Mouse (Mus musculus) CD8-positive naive resting alpha-beta T cell, adult 2 months (primary cell): Measurements from ENCODE around the gene Spred1.

ENCODE experiments used
- DNase-seq, 2 experiments: peaks; one replicate each; pipeline ENCODE4 v3.0.0; 2022; ENCODE audit warnings: low read depth in 2 of 2, low spot score in 2 of 2

Gene Spred1

GRCm38 (mm10) chr2:117121212-117121983, at the start of gene Spred1:
Gene Spred1 (plus strand): TSS chr2:117121374.
- peak; percentile 16 to 25 for DNase-seq

- no peak for DNase-seq
Measured at GRCm38 (mm10) chr2:117071596-117071995, 49.6 kb upstream of the Spred1 start.

DNA sequence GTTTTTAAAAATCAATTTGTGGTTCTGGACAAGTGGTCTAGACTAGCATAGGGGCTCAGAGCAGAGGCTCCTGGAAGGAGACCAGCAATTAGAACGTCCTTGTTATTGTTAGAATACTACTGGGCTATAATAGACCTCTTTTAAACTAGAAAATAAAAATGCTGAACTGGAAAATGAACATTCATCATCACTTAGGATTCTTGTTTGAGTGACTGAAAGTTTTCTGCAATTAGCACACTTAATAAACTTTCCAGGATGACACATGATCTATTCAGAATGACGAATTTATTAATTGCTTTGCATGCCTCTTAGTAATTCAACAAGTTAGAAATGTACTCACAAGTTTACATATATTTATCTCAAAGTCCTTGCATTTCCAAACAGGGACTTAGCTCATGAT, 42.5 kb upstream of the Spred1 start:
- no peak for DNase-seq

DNA sequence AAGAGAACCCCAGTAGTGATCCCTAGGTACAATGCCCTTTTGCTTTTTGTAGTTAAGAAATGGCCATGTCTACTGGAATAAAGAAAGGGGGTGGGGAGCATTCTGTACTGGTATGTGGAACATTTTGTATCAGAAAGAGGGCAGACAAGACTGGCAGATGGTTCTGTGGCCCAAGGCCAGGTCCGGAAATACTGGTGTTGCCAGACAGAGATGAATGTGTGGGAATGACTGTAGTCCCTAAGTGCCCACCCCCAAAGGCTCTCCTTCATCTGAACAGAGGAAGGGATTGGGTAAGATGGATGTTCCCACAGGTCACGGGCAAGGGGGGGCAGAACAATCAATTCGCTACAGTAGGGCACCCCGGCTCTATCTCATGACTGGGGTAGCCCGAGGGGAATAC, 41.6 kb upstream of the Spred1 start:
- DNase-seq: no peak

DNA sequence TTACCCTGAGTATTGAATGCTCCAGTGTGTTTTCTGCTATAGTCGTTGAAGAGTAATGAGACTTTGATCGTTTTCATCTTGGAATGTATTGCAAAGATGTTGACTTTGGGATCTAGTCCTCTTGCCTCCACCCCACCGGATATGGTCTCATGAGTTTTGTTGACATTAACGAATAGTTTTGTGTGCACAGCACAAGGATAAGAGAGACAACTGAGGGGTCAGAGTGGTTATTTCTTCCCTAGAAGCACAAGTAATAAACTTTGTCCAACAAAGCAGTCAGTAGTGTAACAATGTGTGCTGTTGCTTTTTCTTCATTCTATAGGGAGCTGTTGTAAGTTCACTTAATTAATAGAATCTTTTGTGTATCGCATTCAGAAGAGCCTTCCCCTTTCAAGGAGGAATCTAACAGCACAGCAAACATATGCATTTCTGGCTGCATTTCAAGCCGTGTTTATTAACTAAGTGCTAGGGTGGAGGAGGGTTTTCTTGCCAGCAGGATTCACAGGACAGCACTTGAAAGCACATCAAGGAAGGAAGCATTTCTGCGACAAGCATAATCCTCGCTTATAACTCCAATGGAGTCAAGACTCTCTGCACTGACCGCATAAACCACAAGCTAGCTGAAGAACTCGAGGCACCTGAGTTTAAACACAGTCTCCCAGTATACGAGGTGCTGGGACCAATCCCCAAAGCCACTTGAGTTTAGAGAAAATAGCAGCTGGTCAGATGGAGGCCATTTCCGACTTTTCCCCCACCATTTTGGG, 35.0 kb upstream of the Spred1 start:
- DNase-seq: no peak

DNA sequence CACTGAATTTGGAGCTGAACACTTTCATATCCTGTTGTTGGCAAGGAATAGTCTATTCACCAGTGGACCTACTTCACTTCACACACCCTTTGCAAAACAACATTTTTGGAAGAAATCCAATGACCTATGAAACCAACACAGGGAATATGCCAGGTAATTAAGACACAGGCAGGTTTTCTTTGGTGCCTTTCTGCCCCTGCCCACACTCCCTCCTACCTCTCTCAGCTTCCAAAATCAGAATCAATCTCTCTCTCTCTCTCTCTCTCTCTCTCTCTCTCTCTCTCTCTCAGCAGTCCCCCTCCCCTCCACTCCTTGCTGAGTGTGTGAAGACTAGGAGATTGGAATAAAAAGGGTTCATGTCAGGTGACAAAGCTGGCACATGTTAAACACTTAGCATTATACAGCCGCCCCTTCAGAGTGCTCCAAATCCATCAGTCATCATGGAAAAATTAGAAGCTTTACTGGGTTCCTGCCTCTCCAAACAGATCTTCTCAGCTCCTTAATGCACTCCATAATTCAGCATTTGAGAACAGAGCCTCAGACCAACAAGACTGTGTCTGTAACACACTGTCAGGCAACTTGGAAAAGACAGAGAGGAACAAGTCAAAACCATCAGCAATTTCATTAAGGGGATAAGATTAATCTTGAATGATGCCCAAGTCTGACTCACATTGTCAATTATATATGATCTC, 34.3 kb upstream of the Spred1 start:
- DNase-seq: no peak

- no peak for DNase-seq
Measured at GRCm38 (mm10) chr2:117087458-117087820, 33.7 kb upstream of the Spred1 start.

- DNase-seq: no peak
Measured at GRCm38 (mm10) chr2:117089482-117089881, 31.7 kb upstream of the Spred1 start.

- no peak for DNase-seq
Measured at GRCm38 (mm10) chr2:117090061-117090460, 31.1 kb upstream of the Spred1 start.

DNA sequence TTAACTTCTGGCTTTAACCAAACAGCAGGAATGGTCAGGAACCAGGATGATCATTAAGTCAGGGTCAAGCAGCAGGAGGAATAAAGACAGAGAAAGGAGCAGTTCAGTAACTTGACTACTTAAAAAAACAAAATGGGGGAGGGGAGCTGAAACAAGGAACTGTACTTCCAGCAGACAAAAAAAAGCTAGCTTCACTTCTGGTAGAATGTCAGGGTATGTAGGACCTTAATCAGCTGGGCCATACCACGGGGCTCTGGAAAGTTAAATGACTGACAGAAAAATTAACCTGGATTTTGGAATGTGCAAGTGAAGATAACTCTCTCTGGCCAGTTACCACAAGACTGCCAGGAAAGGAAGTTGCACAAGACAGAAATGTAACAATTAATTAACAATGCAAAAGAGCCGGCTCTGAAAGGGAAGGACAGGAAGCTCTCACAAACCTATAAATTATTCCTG, 28.2 kb upstream of the Spred1 start:
- DNase-seq: no peak

DNA sequence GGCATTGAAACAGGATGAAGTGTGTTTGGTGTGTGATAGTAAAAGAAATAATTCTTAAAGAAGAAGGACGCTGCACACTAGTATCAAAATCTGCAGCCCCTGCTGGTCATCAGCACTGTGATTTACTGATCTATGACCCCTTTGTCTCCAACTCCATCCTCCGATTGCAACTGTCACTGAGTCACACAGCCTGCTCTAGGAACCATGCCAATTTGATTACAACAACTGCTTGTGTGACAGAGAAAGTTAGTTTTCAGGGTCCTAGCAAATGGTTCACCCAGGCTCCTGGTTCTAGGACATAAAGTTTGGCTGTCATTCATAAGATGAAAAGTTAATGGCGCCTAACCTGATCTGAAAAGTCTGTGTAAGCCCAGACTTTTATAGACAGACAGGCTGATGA, 25.7 kb upstream of the Spred1 start:
- DNase-seq: no peak

- DNase-seq: no peak
Measured at GRCm38 (mm10) chr2:117097305-117097704, 23.9 kb upstream of the Spred1 start.

DNA sequence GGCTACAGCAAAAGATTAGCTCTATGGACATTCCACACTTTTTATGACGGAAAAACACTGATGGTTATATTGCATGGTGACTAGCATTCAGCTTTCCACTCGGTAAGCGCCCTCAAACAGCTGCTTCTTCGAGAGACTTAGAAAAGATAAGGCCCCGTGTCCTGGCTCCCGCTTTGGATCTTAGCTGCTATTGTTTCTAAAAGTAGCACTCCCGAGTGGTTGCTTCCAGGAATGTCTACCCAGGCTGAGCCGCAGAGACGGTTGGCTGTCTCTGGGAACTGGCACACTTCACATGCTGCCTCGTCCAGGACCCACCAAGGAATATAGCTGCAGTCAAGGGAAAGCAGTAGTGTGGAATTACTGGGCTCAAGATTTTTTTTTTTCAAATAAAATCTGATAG, 21.9 kb upstream of the Spred1 start:
- no peak for DNase-seq

- DNase-seq: no peak
Measured at GRCm38 (mm10) chr2:117103461-117103860, 17.7 kb upstream of the Spred1 start.

- no peak for DNase-seq
Measured at GRCm38 (mm10) chr2:117105407-117105806, 15.8 kb upstream of the Spred1 start.

GRCm38 (mm10) chr2:117108059-117108458, 13.1 kb upstream of the Spred1 start:
- no peak for DNase-seq

DNA sequence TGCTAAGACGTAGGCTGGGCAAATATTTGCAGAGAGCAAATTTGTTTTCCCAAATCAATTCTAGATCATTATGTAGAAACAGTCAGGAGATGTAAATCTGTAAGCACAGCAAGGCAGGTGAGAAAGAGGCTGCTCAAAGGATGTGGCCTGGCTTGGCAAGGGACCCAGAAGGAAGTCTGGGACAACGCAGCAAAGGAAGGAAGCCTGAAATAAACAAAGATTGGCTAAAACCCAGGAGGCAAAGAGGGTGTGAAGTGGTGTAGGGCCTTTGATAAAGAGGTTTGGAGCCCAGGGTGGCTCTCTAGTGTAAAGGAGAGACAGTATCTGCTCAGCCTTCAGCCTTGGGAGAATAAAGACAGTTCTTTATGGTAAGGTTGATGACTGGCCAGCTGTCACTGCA, 11.9 kb upstream of the Spred1 start:
- DNase-seq: no peak

- no peak for DNase-seq
Measured at GRCm38 (mm10) chr2:117110355-117110866, 10.8 kb upstream of the Spred1 start.

DNA sequence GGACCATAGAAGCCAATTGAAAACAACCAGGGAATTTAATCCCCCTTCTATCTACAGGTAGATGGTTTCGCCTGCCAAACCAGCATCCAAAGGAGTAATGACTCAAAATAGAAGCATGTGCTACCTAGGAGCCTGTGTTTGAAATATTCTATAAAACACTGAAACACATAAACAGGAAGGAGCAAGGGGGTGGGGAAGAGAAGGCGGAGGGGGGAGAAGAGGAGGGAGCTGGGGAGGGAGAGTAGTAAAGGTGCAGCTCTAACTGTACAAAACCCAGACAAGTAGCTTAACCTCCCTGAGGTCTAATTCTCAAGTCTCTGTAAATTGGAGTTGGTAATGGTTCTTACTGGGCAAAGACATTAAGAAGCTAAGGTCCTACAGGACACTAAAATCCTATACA, 7.9 kb upstream of the Spred1 start:
- DNase-seq: no peak

DNA sequence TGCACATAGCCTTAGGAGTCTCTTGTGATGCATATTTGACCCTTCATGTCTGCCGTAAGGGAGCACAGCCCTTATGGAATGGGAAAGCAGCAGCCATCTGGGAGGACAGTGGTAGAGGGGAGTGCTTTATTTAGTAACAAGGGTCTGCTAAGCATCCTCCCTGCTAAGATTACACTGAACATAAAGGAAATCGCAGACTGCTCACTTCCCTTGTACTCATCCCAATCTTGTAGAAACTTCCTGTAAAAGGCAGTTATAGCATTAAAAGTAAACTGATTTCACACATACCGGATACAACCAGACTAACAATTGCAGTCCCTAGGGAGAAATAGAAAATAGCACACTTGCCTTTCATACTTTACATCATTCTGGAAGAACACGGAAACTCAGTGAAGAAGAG, 7.4 kb upstream of the Spred1 start:
- DNase-seq: no peak

DNA sequence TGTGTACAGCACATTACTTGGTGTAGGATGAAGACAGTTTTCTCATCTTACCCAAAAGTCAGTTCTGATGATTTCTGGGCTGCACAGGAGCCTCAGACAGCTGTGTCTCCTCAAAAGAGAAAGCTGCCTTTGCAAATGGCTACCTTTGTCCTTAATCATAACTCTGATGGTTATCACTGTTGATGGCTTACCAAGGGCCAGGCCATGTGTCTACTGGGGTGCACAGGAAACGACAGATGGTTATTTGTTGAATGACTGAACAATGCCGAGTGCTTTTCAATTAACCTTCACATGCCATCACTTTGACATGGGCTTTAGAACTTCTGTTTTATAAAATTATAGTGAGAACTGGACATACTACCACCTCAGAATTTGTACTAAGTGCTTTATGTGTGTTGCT, 2.7 kb upstream of the Spred1 start:
- no peak for DNase-seq
